Comparison of ENCODE assay signal across 25 mouse cellular contexts in the genomic region with DNA sequence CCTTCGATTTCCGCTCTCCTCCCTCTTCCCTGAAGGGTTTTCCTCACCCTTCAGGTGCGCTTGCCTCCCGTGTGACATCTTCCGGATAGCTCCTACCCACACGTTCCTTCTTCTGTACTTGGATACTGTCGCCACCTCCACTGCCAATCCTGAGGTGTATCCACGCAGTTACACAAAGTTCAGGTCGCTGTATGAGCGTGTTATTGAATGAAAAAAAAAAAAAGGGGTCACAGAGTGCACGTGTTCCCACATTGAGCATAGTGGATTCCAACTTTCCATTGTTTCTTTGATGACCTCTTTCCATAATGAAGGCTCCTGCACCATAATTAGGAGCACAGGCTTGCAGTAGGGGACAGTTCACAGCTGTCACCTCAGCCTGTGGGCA. TPM values are rescaled to one million over a fixed set of nuclear protein-coding genes. Genes with fewer than 3 reads are reported as not detected.
A peak's percentile ranks its signal among the peaks of the same experiment; 100 is the strongest.
DNase-seq lines count a peak whose midpoint lies in the region; ATAC-seq and TF ChIP-seq lines count a peak whose summit lies in the region.
"Had no signal": no experiment of that assay in that cellular context is flagged by ENCODE, and none has a peak within 500 bp of the region (broad histone marks: within the 10 kb centered on the region; RNA-seq: fewer than 3 reads in every experiment).

No protein-coding gene starts in this region.

- DNase-seq in heart, embryonic 10.5 days (ENCODE audit: low spot score): peak; percentile 71
- no peak for DNase-seq in heart, postnatal 25 days (ENCODE audit: low spot score)
- no peak for DNase-seq in kidney, postnatal 10 days
- no peak for DNase-seq in liver, postnatal 0 days
- DNase-seq in liver: no peak
- DNase-seq in thymus, postnatal 0 days (ENCODE audit: low spot score): no peak
- DNase-seq: adrenal gland, postnatal 25 days; cerebellum, adult 11-12 months; cerebellum, adult 9-11 months; gastrocnemius, postnatal 10 days; kidney, adult 18-20 months; thymus, adult 2 months; thymus, postnatal 4 days had no signal

- peak overlapping the region; percentile 15; the same call in 1 of the 2 replicates for H3K4me2 ChIP-seq in kidney, embryonic 14.5 days (replicated peaks; ENCODE audit: low read depth, low read length)
- no peak overlapping the region for H3K4me2 ChIP-seq in liver, postnatal 0 days (ENCODE audit: low read depth, low read length)
- H3K4me2 ChIP-seq: embryonic facial prominence, embryonic 12.5 days; forebrain, embryonic 15.5 days; heart, embryonic 15.5 days; hindbrain, embryonic 14.5 days; limb, embryonic 13.5 days; liver, embryonic 15.5 days; midbrain, embryonic 11.5 days had no signal

- no peak for ATAC-seq in kidney, embryonic 14.5 days (ENCODE audit: low FRiP score, low TSS enrichment)
- no peak for ATAC-seq in liver, postnatal 0 days
- ATAC-seq: CD4-positive, CD25-positive, alpha-beta regulatory T cell, adult 4 months; forebrain, embryonic 15.5 days; midbrain, embryonic 16.5 days had no signal

- no peak overlapping the region for H3K4me3 ChIP-seq in heart, embryonic 10.5 days
- no peak overlapping the region for H3K4me3 ChIP-seq in kidney, embryonic 14.5 days (ENCODE audit: low read length)
- no peak overlapping the region for H3K4me3 ChIP-seq in liver, postnatal 0 days (ENCODE audit: low read depth, low read length)
- H3K4me3 ChIP-seq: embryonic facial prominence, embryonic 12.5 days; forebrain, embryonic 15.5 days; heart, embryonic 15.5 days; layer of hippocampus, adult 2 months; left cerebral cortex, adult 2 months; limb, embryonic 13.5 days; liver, embryonic 15.5 days had no signal

- WGBS in heart, embryonic 10.5 days: 60% methylated on average over 11 of the region's 11 CpGs
- WGBS in kidney, embryonic 14.5 days: 66% methylated on average over 11 of the region's 11 CpGs
- WGBS in liver, postnatal 0 days (ENCODE audit: insufficient replicate concordance): 53% methylated on average over 11 of the region's 11 CpGs

- no peak for TF ChIP-seq CTCF in liver, postnatal 0 days (IDR thresholded peaks at IDR 0.05; ENCODE audit: low read depth)

- H3K4me1 ChIP-seq in heart, embryonic 10.5 days: no peaks in the 10 kb centered on the region
- no peaks in the 10 kb centered on the region for H3K4me1 ChIP-seq in kidney, embryonic 14.5 days (ENCODE audit: control insufficient read depth, insufficient read depth, low read length)
- H3K4me1 ChIP-seq in liver, postnatal 0 days (ENCODE audit: insufficient read depth): peaks cover 26% of the 10 kb centered on the region
- H3K4me1 ChIP-seq: embryonic facial prominence, embryonic 12.5 days; forebrain, embryonic 15.5 days; heart, embryonic 15.5 days; limb, embryonic 13.5 days had no signal

- no peaks in the 10 kb centered on the region for H3K27me3 ChIP-seq in heart, embryonic 10.5 days (ENCODE audit: insufficient read depth, poor library complexity, severe bottlenecking)
- no peaks in the 10 kb centered on the region for H3K27me3 ChIP-seq in kidney, embryonic 14.5 days (ENCODE audit: control insufficient read depth, insufficient read depth, low read length)
- no peaks in the 10 kb centered on the region for H3K27me3 ChIP-seq in liver, postnatal 0 days (ENCODE audit: insufficient read depth, low read length)
- H3K27me3 ChIP-seq: embryonic facial prominence, embryonic 12.5 days; forebrain, embryonic 15.5 days; heart, embryonic 15.5 days; limb, embryonic 13.5 days; liver, embryonic 15.5 days had no signal

- no peak overlapping the region for H3K27ac ChIP-seq in heart, embryonic 10.5 days
- no peak overlapping the region for H3K27ac ChIP-seq in kidney, embryonic 14.5 days (ENCODE audit: low read depth, low read length)
- H3K27ac ChIP-seq in liver, postnatal 0 days (ENCODE audit: low read depth): peak overlapping the region; percentile 67
- H3K27ac ChIP-seq: embryonic facial prominence, embryonic 12.5 days; forebrain, embryonic 15.5 days; heart, embryonic 15.5 days; hindbrain, embryonic 14.5 days; layer of hippocampus, adult 2 months; left cerebral cortex, adult 2 months; limb, embryonic 13.5 days; liver, embryonic 15.5 days had no signal

- intact Hi-C loops in heart, postnatal 25 days (cut with DNase I): loop anchor here (1.0 kb wide), 1 partner anchor 276 kb away; no protein-coding TSS in a partner anchor

- no peaks in the 10 kb centered on the region for H3K9me3 ChIP-seq in heart, embryonic 10.5 days
- no peaks in the 10 kb centered on the region for H3K9me3 ChIP-seq in kidney, embryonic 14.5 days (ENCODE audit: control insufficient read depth, low read length)
- peaks cover under 1% of the 10 kb centered on the region; the same call in 1 of the 2 replicates for H3K9me3 ChIP-seq in liver, postnatal 0 days (ENCODE audit: low read length)
- H3K9me3 ChIP-seq: embryonic facial prominence, embryonic 12.5 days; forebrain, embryonic 15.5 days; heart, embryonic 15.5 days; limb, embryonic 13.5 days; liver, embryonic 15.5 days had no signal

- H3K9ac ChIP-seq in kidney, embryonic 14.5 days (ENCODE audit: low read depth, low read length): no peak overlapping the region
- no peak overlapping the region for H3K9ac ChIP-seq in liver, postnatal 0 days (replicated peaks)
- H3K9ac ChIP-seq: embryonic facial prominence, embryonic 12.5 days; forebrain, embryonic 15.5 days; heart, embryonic 15.5 days; hindbrain, embryonic 14.5 days; limb, embryonic 13.5 days; liver, embryonic 15.5 days had no signal

- TF ChIP-seq EP300 in liver, postnatal 0 days (IDR thresholded peaks at IDR 0.05; ENCODE audit: low read depth): no peak

- H3K36me3 ChIP-seq in heart, embryonic 10.5 days: no peaks in the 10 kb centered on the region
- H3K36me3 ChIP-seq in kidney, embryonic 14.5 days (ENCODE audit: control insufficient read depth, insufficient read depth, low read length): no peaks in the 10 kb centered on the region
- H3K36me3 ChIP-seq in liver, postnatal 0 days (replicated peaks; ENCODE audit: insufficient read depth, low read length): no peaks in the 10 kb centered on the region
- H3K36me3 ChIP-seq: embryonic facial prominence, embryonic 12.5 days; forebrain, embryonic 15.5 days; heart, embryonic 15.5 days; limb, embryonic 13.5 days; liver, embryonic 15.5 days had no signal

RNA-seq across cellular contexts. Expression of a gene that starts 11.7 kb away (rescaled TPM):
- polyA plus RNA-seq in heart, embryonic 10.5 days (2016; fragmentation: Nextera tagmentation; extraction: Ambion mirVana): 51.5 and 58.1 TPM in 2 replicates
- 10 to 100 TPM; 14.7 to 14.9 TPM for total RNA-seq in heart, postnatal 25 days (2021)
- 30.0 and 45.7 TPM in 2 replicates for polyA plus RNA-seq in kidney, embryonic 14.5 days (2014; fragmentation: Nextera tagmentation; extraction: Ambion mirVana)
- 146 and 151 TPM in 2 replicates for polyA plus RNA-seq in liver, postnatal 0 days (2015; fragmentation: Nextera tagmentation; extraction: Ambion mirVana)
- polyA plus RNA-seq in thymus, postnatal 0 days (2015; fragmentation: Nextera tagmentation; extraction: Ambion mirVana): 54.7 and 58.3 TPM in 2 replicates
